Mouse (Mus musculus) layer of hippocampus, adult 2 months (tissue): ENCODE measurements around the gene Krtap15. TPM values are rescaled to one million over a fixed set of nuclear protein-coding genes. Genes with fewer than 3 reads are reported as not detected.

ENCODE experiments used
- DNase-seq, 2 experiments: peaks; one replicate each; pipeline ENCODE4 v3.0.0; 2022; ENCODE audit warnings: low spot score in 2 of 2
- H3K27ac ChIP-seq: fragments of 200-600 bp; 2 replicates; pipeline ENCODE4 v1.8.1; 2022
- H3K4me3 ChIP-seq: fragments of 200-600 bp; 2 replicates; pipeline ENCODE4 v1.8.1; 2022; ENCODE audit warnings: mild to moderate bottlenecking
- CTCF ChIP-seq: fragments of 200-600 bp; conservative IDR thresholded peaks from 2 replicates; pipeline ENCODE4 v1.8.1; 2022; ENCODE audit warnings: antibody characterized with exemption, mild to moderate bottlenecking, moderate library complexity
- total RNA-seq, 2 experiments: library from RNA; stranded (reverse); gene quantifications; 2 replicates each; pipeline ENCODE4 v1.2.3; 2021

The Krtap15 gene
- total RNA-seq, 2 experiments from 2014 or later = not detected

DNA sequence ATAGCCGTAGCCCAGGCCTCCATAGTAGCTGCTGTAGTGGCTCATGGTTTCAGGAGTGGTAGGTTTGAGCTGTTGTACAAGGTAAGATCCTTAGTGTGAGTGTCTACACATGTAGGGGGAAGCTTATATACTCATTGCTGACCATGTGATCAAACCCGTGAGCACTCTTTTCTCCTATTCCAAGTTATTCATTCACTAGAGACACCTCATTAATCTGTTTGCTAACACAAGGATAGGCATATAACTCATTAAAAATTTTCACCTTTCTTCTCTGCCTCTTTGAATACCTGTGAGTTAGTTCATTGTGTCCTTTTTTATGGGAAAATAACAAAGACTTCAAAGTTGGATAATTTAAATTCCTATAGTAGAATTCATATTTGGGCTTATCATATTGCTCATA lies 57.9 kb downstream of the Krtap15 start, which contains the start of gene Krtap19-3:
TSS of gene Krtap19-3 (minus strand) at position 101 of the 400 bp plus-strand sequence.
- Histone ChIP-seq H3K4me3 (no peak within 1 kb of the TSS), H3K27ac (no peak within 1 kb of the TSS)
- DNase-seq = no peak
- no peak for TF ChIP-seq CTCF

Other genes starting within 250 kb of the Krtap15 start
- not detected for gene Krtap24-1, start 207.9 kb upstream of the Krtap15 start, total RNA-seq
- gene 2310079G19Rik, start 192.5 kb upstream of the Krtap15 start, total RNA-seq = not detected
- not detected for gene Krtap26-1, start 172.4 kb upstream of the Krtap15 start, total RNA-seq
- not detected for gene Krtap27-1, start 148.5 kb upstream of the Krtap15 start, total RNA-seq
- gene 2310061N02Rik, start 112.3 kb upstream of the Krtap15 start, total RNA-seq = not detected
- gene Krtap13-1, start 91.4 kb upstream of the Krtap15 start, total RNA-seq = not detected
- gene Krtap13, start 68.6 kb upstream of the Krtap15 start, total RNA-seq = not detected
- not detected for gene 2310034C09Rik, start 61.4 kb upstream of the Krtap15 start, total RNA-seq
- not detected for gene 2310057N15Rik, start 46.0 kb upstream of the Krtap15 start, total RNA-seq
- not detected for gene Gm5965, start 42.3 kb upstream of the Krtap15 start, total RNA-seq
- gene Gm20741, start 8.0 kb upstream of the Krtap15 start, total RNA-seq = not detected
- not detected for gene Krtap14, start 5.9 kb downstream of the Krtap15 start, total RNA-seq
- gene Krtap19-1, start 49.2 kb downstream of the Krtap15 start, total RNA-seq = not detected
- not detected for gene Krtap19-2, start 54.1 kb downstream of the Krtap15 start, total RNA-seq
- gene Krtap19-3, start 57.8 kb downstream of the Krtap15 start, total RNA-seq = not detected
- gene Krtap19-4, start 64.9 kb downstream of the Krtap15 start, total RNA-seq = not detected
- not detected for gene Krtap19-5, start 76.2 kb downstream of the Krtap15 start, total RNA-seq
- not detected for gene Krtap19-9b, start 112.0 kb downstream of the Krtap15 start, total RNA-seq
- not detected for gene Krtap16-3, start 142.7 kb downstream of the Krtap15 start, total RNA-seq
- not detected for gene Krtap22-2, start 190.5 kb downstream of the Krtap15 start, total RNA-seq
- gene Gm10229, start 195.1 kb downstream of the Krtap15 start, total RNA-seq = not detected
- not detected for gene Krtap6-1, start 211.5 kb downstream of the Krtap15 start, total RNA-seq
- not detected for gene Gm10228, start 221.3 kb downstream of the Krtap15 start, total RNA-seq
- not detected for gene Krtap6-5, start 227.7 kb downstream of the Krtap15 start, total RNA-seq
- gene 1110025L11Rik, start 243.8 kb downstream of the Krtap15 start, total RNA-seq = not detected